Mouse (Mus musculus) midbrain, embryonic 16.5 days (tissue): ENCODE data around the gene Ninl. TPM values are rescaled to one million over a fixed set of nuclear protein-coding genes. Genes with fewer than 3 reads are reported as not detected.

Experiments
- ATAC-seq: fragments of 200-750 bp; cut with Nextera tagmentation; 2 replicates; pipeline ENCODE4 v1.8.0; 2017; ENCODE audit warnings: moderate TSS enrichment
- H3K27ac ChIP-seq: fragments of 300-500 bp; sonication (generic); 2 replicates; pipeline ENCODE4 v1.5.1; 2014; ENCODE audit warnings: mild to moderate bottlenecking, low read length, mixed read lengths
- H3K27me3 ChIP-seq: fragments of 300-500 bp; sonication (generic); 2 replicates; pipeline ENCODE4 v1.6.1; 2014; ENCODE audit warnings: low read depth, low read length, mixed read lengths; ENCODE audit not compliant: control insufficient read depth, insufficient read depth
- H3K36me3 ChIP-seq: fragments of 300-500 bp; sonication (generic); 2 replicates; pipeline ENCODE4 v1.6.1; 2014; ENCODE audit warnings: mild to moderate bottlenecking, low read length, moderate library complexity, mixed read lengths; ENCODE audit not compliant: control insufficient read depth, insufficient read depth
- H3K4me1 ChIP-seq: fragments of 300-500 bp; sonication (generic); 2 replicates; pipeline ENCODE4 v1.6.1; 2014; ENCODE audit warnings: mild to moderate bottlenecking, low read length, mixed read lengths; ENCODE audit not compliant: control insufficient read depth, insufficient read depth
- H3K4me2 ChIP-seq: fragments of 300-500 bp; sonication (generic); 2 replicates; pipeline ENCODE4 v1.6.1; 2014; ENCODE audit warnings: mild to moderate bottlenecking, low read length, mixed read lengths
- H3K4me3 ChIP-seq: fragments of 300-500 bp; sonication (generic); 2 replicates; pipeline ENCODE4 v1.5.1; 2014; ENCODE audit warnings: low read depth, mild to moderate bottlenecking, low read length, moderate library complexity, mixed read lengths
- H3K9ac ChIP-seq: fragments of 300-500 bp; sonication (generic); 2 replicates; pipeline ENCODE4 v1.6.1; 2014; ENCODE audit warnings: low read depth, low read length, mixed read lengths
- H3K9me3 ChIP-seq: fragments of 300-500 bp; sonication (generic); replicated peaks from 2 replicates; pipeline ENCODE4 v1.6.1; 2014; ENCODE audit warnings: mild to moderate bottlenecking, low read length, mixed read lengths; ENCODE audit not compliant: control insufficient read depth, poor library complexity, severe bottlenecking
- WGBS: fragments of 180-500 bp; shearing (Covaris S2); extraction: QIAGEN DNeasy Blood & Tissue Kit; methylation state at CpG from one replicate; pipeline ENCODE4 v1.1.7; 2014; 5-methylcytosine and 5-hydroxymethylcytosine counted together
- polyA plus RNA-seq: library from polyadenylated mRNA; unstranded; fragments of >200 nt; fragmentation: Nextera tagmentation; extraction: Ambion mirVana; gene quantifications from 2 replicates; pipeline ENCODE4 v1.2.1, GENCODE M21; 2015

Ninl gene
- polyA plus RNA-seq, 1 experiment from 2014 or later = 3.8 TPM

- WGBS = 94% methylated on average over 11 of the region's 11 CpGs
- H3K9ac ChIP-seq = no peak overlapping the region
Measured at GRCm38 (mm10) chr2:150927038-150927720, 112.0 kb downstream of the Ninl start.

GRCm38 (mm10) chr2:150923505-150923904, 115.7 kb downstream of the Ninl start:
- no peak overlapping the region for H3K27ac ChIP-seq
- H3K36me3 ChIP-seq = no peaks in the 10 kb centered on the region
- H3K27me3 ChIP-seq = no peaks in the 10 kb centered on the region
- H3K4me3 ChIP-seq = no peak overlapping the region
- no peak for ATAC-seq
- no peaks in the 10 kb centered on the region for H3K4me1 ChIP-seq
- no peaks in the 10 kb centered on the region for H3K9me3 ChIP-seq
- 85% methylated on average over 7 of the region's 7 CpGs for WGBS
- no peak overlapping the region for H3K9ac ChIP-seq
- no peak overlapping the region for H3K4me2 ChIP-seq

More at GRCm38 (mm10) chr2:150927038-150927720, 112.0 kb downstream of the Ninl start:
- no peak overlapping the region for H3K27ac ChIP-seq
- H3K9me3 ChIP-seq = no peaks in the 10 kb centered on the region
- no peaks in the 10 kb centered on the region for H3K4me1 ChIP-seq
- no peak for ATAC-seq
- no peaks in the 10 kb centered on the region for H3K36me3 ChIP-seq
- no peak overlapping the region for H3K4me2 ChIP-seq
- H3K27me3 ChIP-seq = no peaks in the 10 kb centered on the region
- H3K4me3 ChIP-seq = no peak overlapping the region

GRCm38 (mm10) chr2:150923026-150923425, 116.2 kb downstream of the Ninl start:
- Histone ChIP-seq H3K27ac (no peak overlapping the region), H3K36me3 (no peaks in the 10 kb centered on the region), H3K9me3 (no peaks in the 10 kb centered on the region), H3K9ac (no peak overlapping the region), H3K4me2 (no peak overlapping the region), H3K4me1 (no peaks in the 10 kb centered on the region), H3K4me3 (no peak overlapping the region), H3K27me3 (no peaks in the 10 kb centered on the region)
- WGBS = 96% methylated on average over 3 of the region's 3 CpGs
- ATAC-seq = no peak

- H3K4me3 ChIP-seq = no peak overlapping the region
- no peak overlapping the region for H3K9ac ChIP-seq
- no peaks in the 10 kb centered on the region for H3K4me1 ChIP-seq
- H3K4me2 ChIP-seq = no peak overlapping the region
- no peak for ATAC-seq
- 92% methylated on average over 4 of the region's 4 CpGs for WGBS
- no peaks in the 10 kb centered on the region for H3K27me3 ChIP-seq
- H3K27ac ChIP-seq = no peak overlapping the region
- no peaks in the 10 kb centered on the region for H3K36me3 ChIP-seq
- H3K9me3 ChIP-seq = no peaks in the 10 kb centered on the region
Measured at GRCm38 (mm10) chr2:150922165-150922564, 117.0 kb downstream of the Ninl start.

- no peak for ATAC-seq
- H3K9me3 ChIP-seq = no peaks in the 10 kb centered on the region
- H3K9ac ChIP-seq = no peak overlapping the region
- no peak overlapping the region for H3K4me2 ChIP-seq
- H3K4me3 ChIP-seq = no peak overlapping the region
- H3K27me3 ChIP-seq = no peaks in the 10 kb centered on the region
- 95% methylated on average over 6 of the region's 6 CpGs for WGBS
- no peak overlapping the region for H3K27ac ChIP-seq
- H3K36me3 ChIP-seq = no peaks in the 10 kb centered on the region
- H3K4me1 ChIP-seq = no peaks in the 10 kb centered on the region
Measured at GRCm38 (mm10) chr2:150921697-150922096, 117.5 kb downstream of the Ninl start.

- Histone ChIP-seq H3K27ac (no peak overlapping the region), H3K4me2 (no peak overlapping the region), H3K4me1 (no peaks in the 10 kb centered on the region), H3K4me3 (no peak overlapping the region), H3K36me3 (no peaks in the 10 kb centered on the region), H3K9me3 (no peaks in the 10 kb centered on the region), H3K27me3 (no peaks in the 10 kb centered on the region), H3K9ac (no peak overlapping the region)
- 92% methylated on average over 3 of the region's 3 CpGs for WGBS
- no peak for ATAC-seq
Measured at GRCm38 (mm10) chr2:150920543-150920942, 118.6 kb downstream of the Ninl start.

GRCm38 (mm10) chr2:150918720-150919119, 120.5 kb downstream of the Ninl start:
- H3K36me3 ChIP-seq = no peaks in the 10 kb centered on the region
- H3K27ac ChIP-seq = no peak overlapping the region
- H3K27me3 ChIP-seq = no peaks in the 10 kb centered on the region
- no peaks in the 10 kb centered on the region for H3K4me1 ChIP-seq
- no peak overlapping the region for H3K4me3 ChIP-seq
- ATAC-seq = no peak
- WGBS = 97% methylated on average over 3 of the region's 3 CpGs
- no peak overlapping the region for H3K9ac ChIP-seq
- H3K4me2 ChIP-seq = no peak overlapping the region
- no peaks in the 10 kb centered on the region for H3K9me3 ChIP-seq

- Histone ChIP-seq H3K9ac (no peak overlapping the region), H3K36me3 (no peaks in the 10 kb centered on the region), H3K27me3 (no peaks in the 10 kb centered on the region), H3K4me1 (no peaks in the 10 kb centered on the region), H3K4me3 (no peak overlapping the region), H3K4me2 (no peak overlapping the region), H3K9me3 (no peaks in the 10 kb centered on the region), H3K27ac (no peak overlapping the region)
- no peak for ATAC-seq
- WGBS = 89% methylated on average over 5 of the region's 5 CpGs
Measured at GRCm38 (mm10) chr2:150915786-150916185, 123.4 kb downstream of the Ninl start.

- Histone ChIP-seq H3K27me3 (no peaks in the 10 kb centered on the region), H3K4me1 (peaks cover 6% of the 10 kb centered on the region), H3K27ac (no peak overlapping the region), H3K4me3 (no peak overlapping the region), H3K9ac (no peak overlapping the region), H3K36me3 (no peaks in the 10 kb centered on the region), H3K4me2 (no peak overlapping the region), H3K9me3 (no peaks in the 10 kb centered on the region)
- 89% methylated on average over 4 of the region's 4 CpGs for WGBS
- ATAC-seq = no peak
Measured at GRCm38 (mm10) chr2:150914781-150915515, 124.2 kb downstream of the Ninl start.
